Comparison of ENCODE assay signal across 8 mouse cellular contexts in the genomic region with DNA sequence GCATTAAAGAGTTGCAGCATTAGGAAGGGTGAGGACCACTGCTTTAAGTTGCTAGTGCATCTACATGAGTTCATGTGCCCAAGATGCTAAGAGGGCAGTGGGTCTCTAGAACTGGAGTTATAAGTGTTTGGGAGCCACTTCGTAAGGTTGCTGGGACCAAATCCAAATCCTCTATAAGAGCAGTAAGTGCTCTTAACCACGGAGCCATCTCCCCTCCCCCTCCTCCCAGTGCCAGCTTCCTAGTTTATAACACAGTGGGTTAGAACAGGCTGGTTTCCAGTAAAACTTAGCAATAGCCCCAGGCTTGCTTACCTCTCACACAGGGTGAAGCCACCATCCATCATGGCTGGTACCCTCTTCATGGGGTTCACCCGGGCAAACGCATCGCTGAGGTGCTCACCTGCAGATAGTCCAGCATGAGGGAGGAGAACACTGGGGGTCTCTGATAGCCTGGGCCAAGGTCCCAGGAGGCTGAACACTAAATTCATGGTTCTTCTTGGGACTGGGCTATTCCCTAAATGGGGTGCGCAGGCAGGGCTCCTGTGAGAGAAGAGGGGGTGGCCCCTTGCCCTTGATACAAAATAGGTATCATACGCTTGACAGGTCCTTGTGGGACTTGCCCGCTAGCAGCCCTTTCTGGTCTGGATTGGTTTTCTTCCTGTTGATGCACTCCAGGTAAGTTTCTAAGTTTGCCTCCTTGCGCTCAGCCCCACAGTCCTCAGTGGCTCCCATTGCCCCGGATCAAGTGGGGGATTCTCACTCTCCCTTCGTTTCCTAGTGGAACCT. TPM values are rescaled to one million over a fixed set of nuclear protein-coding genes. Genes with fewer than 3 reads are reported as not detected.
DNase-seq lines count a peak whose midpoint lies in the region; ATAC-seq and TF ChIP-seq lines count a peak whose summit lies in the region.

No protein-coding gene starts in this region.

- H3K9ac ChIP-seq in embryonic facial prominence, embryonic 15.5 days = no peak overlapping the region
- peak overlapping the region; percentile 49 for H3K9ac ChIP-seq in kidney, postnatal 0 days (ENCODE audit: low read depth, low read length)

- no peaks in the 10 kb centered on the region for H3K79me2 ChIP-seq in macrophage (ENCODE audit: inconsistent target)

- H3K4me1 ChIP-seq in embryonic facial prominence, embryonic 15.5 days = peaks cover 26% of the 10 kb centered on the region
- no peaks in the 10 kb centered on the region; the same call in 1 of the 2 replicates for H3K4me1 ChIP-seq in kidney, postnatal 0 days (replicated peaks; ENCODE audit: insufficient read depth, low read length)

- 43% methylated on average over 11 of the region's 11 CpGs for WGBS in embryonic facial prominence, embryonic 15.5 days
- 45% methylated on average over 11 of the region's 11 CpGs for whole genome bisulfite sequencing in kidney, postnatal 0 days
- 53% methylated on average over 11 of the region's 11 CpGs for WGBS in macrophage (ENCODE audit: missing documents)

- peak; percentile 42 for DNase-seq in cerebellum, adult 11-12 months
- DNase-seq in cerebellum, postnatal 4 days (ENCODE audit: low spot score in 2 of 2) = no peak
- no peak for DNase-seq in kidney, postnatal 0 days (ENCODE audit: low spot score)
- DNase-seq in gastrocnemius, adult 18-20 months (ENCODE audit: low spot score) = no peak
- DNase-seq in layer of hippocampus, postnatal 14 days (ENCODE audit: low spot score in 2 of 2) = no peak
- DNase-seq in thymus, postnatal 36 days = no peak

- H3K27ac ChIP-seq in embryonic facial prominence, embryonic 15.5 days (replicated peaks) = no peak overlapping the region
- no peak overlapping the region for H3K27ac ChIP-seq in kidney, postnatal 0 days
- no peak overlapping the region for H3K27ac ChIP-seq in macrophage

- no peaks in the 10 kb centered on the region for H3K36me3 ChIP-seq in embryonic facial prominence, embryonic 15.5 days
- no peaks in the 10 kb centered on the region for H3K36me3 ChIP-seq in kidney, postnatal 0 days (ENCODE audit: insufficient read depth, low read length)
- H3K36me3 ChIP-seq in macrophage (ENCODE audit: inconsistent target) = no peaks in the 10 kb centered on the region

- H3K4me2 ChIP-seq in embryonic facial prominence, embryonic 15.5 days (replicated peaks) = peak overlapping the region; percentile 80
- peak overlapping the region; percentile 93 for H3K4me2 ChIP-seq in kidney, postnatal 0 days (ENCODE audit: low read length)

- peak overlapping the region; percentile 48 for H3K4me3 ChIP-seq in embryonic facial prominence, embryonic 15.5 days (replicated peaks)
- H3K4me3 ChIP-seq in kidney, postnatal 0 days (replicated peaks; ENCODE audit: low read depth, low read length) = peak overlapping the region; percentile 45
- peak overlapping the region; percentile 43 for H3K4me3 ChIP-seq in macrophage (ENCODE audit: inconsistent target)

- no peaks in the 10 kb centered on the region for H3K9me3 ChIP-seq in embryonic facial prominence, embryonic 15.5 days (replicated peaks)
- no peaks in the 10 kb centered on the region for H3K9me3 ChIP-seq in kidney, postnatal 0 days (replicated peaks; ENCODE audit: low read length)

- no peak for TF ChIP-seq CTCF in kidney, postnatal 0 days (IDR thresholded peaks at IDR 0.05; ENCODE audit: low read depth)

- no peak for ATAC-seq in embryonic facial prominence, embryonic 15.5 days (ENCODE audit: insufficient number of reproducible peaks, low FRiP score, low TSS enrichment, low read depth)
- ATAC-seq in kidney, postnatal 0 days (replicated peaks; ENCODE audit: low FRiP score, low read depth) = no peak

- H3K27me3 ChIP-seq in embryonic facial prominence, embryonic 15.5 days = no peaks in the 10 kb centered on the region
- H3K27me3 ChIP-seq in kidney, postnatal 0 days (ENCODE audit: insufficient read depth, low read length) = no peaks in the 10 kb centered on the region

RNA-seq across cellular contexts. Expression of a gene that starts 1.5 kb away (rescaled TPM):
- 13.8 and 14.5 TPM in 2 replicates for polyA plus RNA-seq in embryonic facial prominence, embryonic 15.5 days (2015; fragmentation: Nextera tagmentation; extraction: Ambion mirVana)
- 33.2 and 34.4 TPM in 2 replicates for polyA plus RNA-seq in kidney, postnatal 0 days (2015; fragmentation: Nextera tagmentation; extraction: Ambion mirVana)
- total RNA-seq in macrophage (2018; cell fraction: chromatin; rRNA removed) = 1 to 10 TPM in 6 of 26 experiments, under 1 TPM in 5, not detected in 15; 0.58 to 5.4 (median 1.6) TPM
- total RNA-seq in macrophage (2018; cell fraction: cytosol; rRNA removed) = 1 to 10 TPM in 19 of 26 experiments, under 1 TPM in 7; 0.65 to 5.7 (median 2.0) TPM
- 1 to 10 TPM in 12 of 26 experiments, under 1 TPM in 2, not detected in 12; 0.76 to 5.9 (median 2.6) TPM for total RNA-seq in macrophage (2018; cell fraction: nucleus; rRNA removed)
- polyA plus RNA-seq in macrophage (2018) = 0.27 to 1.5 TPM (median 0.67 TPM) in 3 replicates
- 1 to 10 TPM; 6.0 to 8.0 TPM for total RNA-seq in gastrocnemius, adult 18-20 months (2021)
- total RNA-seq in layer of hippocampus, postnatal 14 days (2021) = 1 to 10 TPM; 4.6 to 4.7 TPM

RNA-seq across cellular contexts. Expression of a gene that starts 15.7 kb away (rescaled TPM):
- polyA plus RNA-seq in embryonic facial prominence, embryonic 15.5 days (2015; fragmentation: Nextera tagmentation; extraction: Ambion mirVana) = 17.1 and 18.1 TPM in 2 replicates
- polyA plus RNA-seq in kidney, postnatal 0 days (2015; fragmentation: Nextera tagmentation; extraction: Ambion mirVana) = 76.5 and 78.3 TPM in 2 replicates
- total RNA-seq in macrophage (2018; cell fraction: chromatin; rRNA removed) = 1 to 10 TPM in 17 of 26 experiments, under 1 TPM in 1, not detected in 8; 0.44 to 6.1 (median 2.5) TPM
- 1 to 10 TPM; 2.5 to 6.9 (median 3.8) TPM for total RNA-seq in macrophage (2018; cell fraction: cytosol; rRNA removed)
- 1 to 10 TPM in 25 of 26 experiments, under 1 TPM in 1; 0.81 to 5.7 (median 3.0) TPM for total RNA-seq in macrophage (2018; cell fraction: nucleus; rRNA removed)
- polyA plus RNA-seq in macrophage (2018) = 2.9 to 4.2 TPM (median 4.1 TPM) in 3 replicates
- total RNA-seq in gastrocnemius, adult 18-20 months (2021) = 1 to 10 TPM; 1.8 to 2.5 TPM
- total RNA-seq in layer of hippocampus, postnatal 14 days (2021) = 1 to 10 TPM; 1.3 to 2.5 TPM

RNA-seq across cellular contexts. Expression of a gene that starts 16.2 kb away (rescaled TPM):
- polyA plus RNA-seq in embryonic facial prominence, embryonic 15.5 days (2015; fragmentation: Nextera tagmentation; extraction: Ambion mirVana) = not detected in 2 replicates
- polyA plus RNA-seq in kidney, postnatal 0 days (2015; fragmentation: Nextera tagmentation; extraction: Ambion mirVana) = 0.71 TPM in 1 of 2 replicates, not detected in the other
- 1 to 10 TPM in 1 of 26 experiments, not detected in 25; 1.5 TPM for total RNA-seq in macrophage (2018; cell fraction: chromatin; rRNA removed)
- not detected for total RNA-seq in macrophage (2018; cell fraction: cytosol; rRNA removed)
- total RNA-seq in macrophage (2018; cell fraction: nucleus; rRNA removed) = not detected
- not detected in 3 replicates for polyA plus RNA-seq in macrophage (2018)
- not detected for total RNA-seq in gastrocnemius, adult 18-20 months (2021)
- not detected for total RNA-seq in layer of hippocampus, postnatal 14 days (2021)

RNA-seq across cellular contexts. Expression of a gene that starts 23.7 kb away (rescaled TPM):
- 53.2 and 58.3 TPM in 2 replicates for polyA plus RNA-seq in embryonic facial prominence, embryonic 15.5 days (2015; fragmentation: Nextera tagmentation; extraction: Ambion mirVana)
- 183 and 188 TPM in 2 replicates for polyA plus RNA-seq in kidney, postnatal 0 days (2015; fragmentation: Nextera tagmentation; extraction: Ambion mirVana)
- 1 to 10 TPM in 22 of 26 experiments, under 1 TPM in 1, not detected in 3; 0.95 to 9.5 (median 3.8) TPM for total RNA-seq in macrophage (2018; cell fraction: chromatin; rRNA removed)
- total RNA-seq in macrophage (2018; cell fraction: cytosol; rRNA removed) = 10 to 100 TPM; 48.9 to 74.8 (median 59.6) TPM
- 10 to 100 TPM in 10 of 26 experiments, 1 to 10 TPM in 16; 2.4 to 24.3 (median 9.3) TPM for total RNA-seq in macrophage (2018; cell fraction: nucleus; rRNA removed)
- 47.3 to 66.7 TPM (median 58.9 TPM) in 3 replicates for polyA plus RNA-seq in macrophage (2018)
- total RNA-seq in gastrocnemius, adult 18-20 months (2021) = 10 to 100 TPM; 30.6 to 38.3 TPM
- 10 to 100 TPM; 37.8 to 42.2 TPM for total RNA-seq in layer of hippocampus, postnatal 14 days (2021)

RNA-seq across cellular contexts. Expression of a gene that starts 25.4 kb away (rescaled TPM):
- polyA plus RNA-seq in embryonic facial prominence, embryonic 15.5 days (2015; fragmentation: Nextera tagmentation; extraction: Ambion mirVana) = not detected in 2 replicates
- polyA plus RNA-seq in kidney, postnatal 0 days (2015; fragmentation: Nextera tagmentation; extraction: Ambion mirVana) = not detected in 2 replicates
- 1 to 10 TPM in 3 of 26 experiments, not detected in 23; 1.1 to 2.5 (median 1.7) TPM for total RNA-seq in macrophage (2018; cell fraction: chromatin; rRNA removed)
- total RNA-seq in macrophage (2018; cell fraction: cytosol; rRNA removed) = 1 to 10 TPM in 6 of 26 experiments, under 1 TPM in 8, not detected in 12; 0.17 to 2.2 (median 0.84) TPM
- total RNA-seq in macrophage (2018; cell fraction: nucleus; rRNA removed) = 1 to 10 TPM in 9 of 26 experiments, under 1 TPM in 4, not detected in 13; 0.60 to 3.2 (median 1.4) TPM
- not detected in 3 replicates for polyA plus RNA-seq in macrophage (2018)
- not detected for total RNA-seq in gastrocnemius, adult 18-20 months (2021)
- total RNA-seq in layer of hippocampus, postnatal 14 days (2021) = not detected
